Mouse (Mus musculus): ENCODE measurements around the gene Zfr. TPM values are rescaled to one million over a fixed set of nuclear protein-coding genes. Genes with fewer than 3 reads are reported as not detected.

Zfr gene
- polyA plus RNA-seq, 1 experiment from 2014 or later = 52.9 TPM

DNA sequence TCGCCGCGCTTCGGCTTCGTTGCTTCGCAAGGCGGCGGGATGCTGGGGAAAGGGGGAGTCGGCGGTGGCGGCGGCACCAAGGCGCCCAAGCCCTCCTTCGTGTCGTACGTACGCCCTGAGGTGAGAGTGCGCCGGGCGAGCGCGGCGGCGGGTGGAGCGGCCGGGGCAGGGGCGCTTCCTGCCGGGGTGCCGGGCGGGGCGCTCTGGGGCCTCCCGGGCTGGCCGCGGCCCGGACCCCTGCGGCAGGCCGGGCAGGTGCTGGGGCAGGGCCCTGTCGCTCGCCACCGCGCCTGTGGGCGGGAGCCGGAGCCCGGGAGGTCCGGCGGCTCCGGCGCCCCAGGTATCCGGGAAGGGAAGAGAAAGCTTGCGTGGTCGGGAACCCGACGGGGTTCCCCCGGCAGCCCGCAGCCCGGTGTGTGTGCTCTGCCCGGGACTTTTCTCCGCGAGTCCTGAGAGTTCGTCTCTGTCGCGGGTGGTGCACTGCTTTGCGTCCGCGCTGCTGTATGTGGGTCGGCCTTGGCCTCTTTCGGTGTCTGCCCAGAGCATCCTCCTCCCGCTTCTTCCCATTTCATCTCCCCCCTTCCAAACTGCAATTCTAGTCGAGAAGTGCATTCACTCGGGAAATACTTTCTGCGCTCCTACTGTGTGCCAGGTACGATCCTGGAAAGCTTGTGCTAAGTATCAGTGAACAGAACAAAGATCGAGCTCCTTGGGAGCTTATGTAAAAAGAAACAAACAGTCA, 87.7 kb downstream of the Zfr start:
- peak overlapping the region; percentile 98 for H3K9ac ChIP-seq (ENCODE audit: low read length)
- 0% methylated on average over 49 of the region's 73 CpGs for WGBS
- H3K36me3 ChIP-seq (ENCODE audit: control insufficient read depth, insufficient read depth, low read length) = no peaks in the 10 kb centered on the region
- peaks cover 6% of the 10 kb centered on the region for H3K4me1 ChIP-seq (replicated peaks; ENCODE audit: control insufficient read depth, insufficient read depth)
- DNase-seq (ENCODE audit: low spot score) (no peak), ATAC-seq (ENCODE audit: low FRiP score, low TSS enrichment) (peak; percentile 78)
- H3K27me3 ChIP-seq (ENCODE audit: control insufficient read depth, insufficient read depth, low read length) = no peaks in the 10 kb centered on the region
- no peaks in the 10 kb centered on the region for H3K9me3 ChIP-seq (ENCODE audit: control insufficient read depth, low read length)
- no peak for TF ChIP-seq CTCF (IDR thresholded peaks at IDR 0.05; ENCODE audit: low read depth)
- TF ChIP-seq EP300 (optimal IDR thresholded peaks at IDR 0.05) = no peak
- H3K4me2 ChIP-seq (replicated peaks; ENCODE audit: low read depth) = peak overlapping the region; percentile 79
- H3K27ac ChIP-seq (replicated peaks) = peak overlapping the region; percentile 98
- H3K4me3 ChIP-seq (ENCODE audit: low read depth, low read length) = peak overlapping the region; percentile 96

DNA sequence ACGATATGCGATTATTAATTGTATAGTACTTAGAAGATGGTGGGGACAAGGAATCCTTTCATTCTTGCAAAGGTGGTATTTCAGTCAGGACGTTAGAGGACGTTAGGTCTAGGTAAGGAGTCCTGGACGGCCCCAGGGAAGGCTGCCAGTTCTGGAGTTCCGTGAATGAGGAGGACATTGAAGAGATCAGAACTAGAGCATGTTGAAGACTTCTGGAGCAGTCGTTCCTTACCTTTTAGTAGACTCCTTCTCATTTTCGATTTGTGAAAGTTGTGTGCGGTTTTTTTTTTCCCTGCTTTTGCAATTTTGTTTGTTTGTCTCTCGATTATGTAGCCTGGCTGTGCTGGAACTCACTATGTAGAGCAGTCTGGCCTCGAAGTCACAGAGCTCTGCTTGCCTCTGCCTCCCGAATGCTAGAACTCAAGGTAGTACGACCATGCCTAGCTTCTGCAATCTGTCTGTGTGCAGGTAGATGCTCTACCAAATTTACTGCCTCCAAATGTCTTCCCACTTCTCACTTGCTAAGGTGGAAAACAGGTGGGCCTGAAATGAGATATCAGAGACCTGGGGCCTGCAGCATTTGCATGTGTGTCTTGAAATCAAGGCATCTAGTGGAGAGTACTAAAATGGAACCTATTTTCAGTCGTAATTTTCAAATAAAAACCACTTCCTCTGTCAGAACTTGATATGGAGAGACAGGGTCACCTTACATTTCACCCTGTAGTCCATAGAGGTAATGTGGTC, 88.4 kb downstream of the Zfr start:
- Histone ChIP-seq H3K27me3 (ENCODE audit: control insufficient read depth, insufficient read depth, low read length) (no peaks in the 10 kb centered on the region), H3K27ac (replicated peaks) (no peak overlapping the region), H3K36me3 (ENCODE audit: control insufficient read depth, insufficient read depth, low read length) (no peaks in the 10 kb centered on the region), H3K4me2 (replicated peaks; ENCODE audit: low read depth) (peak overlapping the region; percentile 79), H3K4me1 (replicated peaks; ENCODE audit: control insufficient read depth, insufficient read depth) (peaks cover 6% of the 10 kb centered on the region), H3K9ac (ENCODE audit: low read length) (peak overlapping the region; percentile 98), H3K9me3 (ENCODE audit: control insufficient read depth, low read length) (no peaks in the 10 kb centered on the region), H3K4me3 (ENCODE audit: low read depth, low read length) (peak overlapping the region; percentile 96)
- peak; percentile 16 for DNase-seq (ENCODE audit: low spot score)
- WGBS = 23% methylated on average over 14 of the region's 14 CpGs
- no peak for TF ChIP-seq CTCF (IDR thresholded peaks at IDR 0.05; ENCODE audit: low read depth)
- no peak for TF ChIP-seq EP300 (optimal IDR thresholded peaks at IDR 0.05)
- ATAC-seq (ENCODE audit: low FRiP score, low TSS enrichment) = no peak

DNA sequence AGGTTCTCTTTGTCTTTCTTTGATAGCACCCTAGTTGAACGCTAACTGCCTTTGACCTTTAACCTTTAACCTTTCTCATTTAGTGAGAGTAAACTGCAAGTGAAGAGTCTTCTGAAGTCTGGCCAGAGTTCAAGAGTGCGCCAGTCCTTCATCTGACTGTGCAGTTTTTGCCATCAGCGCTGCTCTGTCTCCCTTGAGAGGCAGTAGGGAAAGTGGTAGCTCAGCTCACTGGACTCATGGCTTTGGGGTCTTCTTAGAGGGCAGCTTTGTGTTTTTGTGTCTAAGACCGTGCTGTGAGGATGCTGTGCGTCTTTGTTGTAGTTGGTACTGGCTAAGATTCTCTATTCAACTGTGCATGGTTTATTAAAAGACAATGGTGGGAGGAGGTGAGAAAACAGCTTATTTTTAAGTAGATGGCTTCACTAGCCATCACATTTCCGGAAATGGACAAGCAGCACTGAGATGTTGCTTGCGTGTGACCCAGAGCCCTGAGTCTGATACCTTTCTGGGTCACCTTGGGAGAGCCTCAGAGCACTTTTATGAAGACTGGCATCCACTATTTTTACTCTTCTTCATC, 89.1 kb downstream of the Zfr start:
- H3K36me3 ChIP-seq (ENCODE audit: control insufficient read depth, insufficient read depth, low read length) = no peaks in the 10 kb centered on the region
- H3K4me2 ChIP-seq (replicated peaks; ENCODE audit: low read depth) = peak overlapping the region; percentile 79
- TF ChIP-seq EP300 (optimal IDR thresholded peaks at IDR 0.05) (no peak), CTCF (IDR thresholded peaks at IDR 0.05; ENCODE audit: low read depth) (no peak)
- no peaks in the 10 kb centered on the region for H3K27me3 ChIP-seq (ENCODE audit: control insufficient read depth, insufficient read depth, low read length)
- H3K4me3 ChIP-seq (ENCODE audit: low read depth, low read length) = no peak overlapping the region
- H3K9ac ChIP-seq (ENCODE audit: low read length) = no peak overlapping the region
- ATAC-seq (ENCODE audit: low FRiP score, low TSS enrichment) = no peak
- H3K9me3 ChIP-seq (ENCODE audit: control insufficient read depth, low read length) = no peaks in the 10 kb centered on the region
- no peak overlapping the region for H3K27ac ChIP-seq (replicated peaks)
- H3K4me1 ChIP-seq (replicated peaks; ENCODE audit: control insufficient read depth, insufficient read depth) = peaks cover 6% of the 10 kb centered on the region
- peak; percentile 16 for DNase-seq (ENCODE audit: low spot score)
- 69% methylated on average over 7 of the region's 7 CpGs for WGBS

DNA sequence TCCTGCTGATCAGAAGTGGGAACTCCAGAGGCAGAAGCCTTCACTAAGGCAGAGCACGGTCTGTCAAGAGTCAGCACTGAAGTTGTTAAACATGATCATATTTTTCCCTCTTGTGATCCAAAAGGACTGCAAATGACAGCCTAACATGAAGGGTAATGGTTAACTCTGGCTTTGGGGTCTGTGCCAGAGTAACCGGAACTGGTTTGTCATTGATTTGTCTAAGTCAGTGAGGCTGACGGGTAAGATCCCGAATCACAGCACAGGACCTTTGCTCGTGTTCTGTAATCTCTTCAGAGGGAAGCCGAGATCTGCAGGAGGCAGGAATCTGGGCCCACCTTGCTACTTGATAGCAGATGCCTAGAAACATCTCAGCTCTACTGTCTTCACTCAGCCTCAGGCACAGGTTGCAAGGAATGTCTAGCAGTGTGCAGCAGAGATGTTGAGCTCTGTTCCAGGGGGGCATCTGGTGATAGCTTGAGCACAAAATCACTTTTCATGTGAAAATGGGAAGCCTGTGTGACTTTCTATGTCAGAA, 90.0 kb downstream of the Zfr start:
- no peaks in the 10 kb centered on the region for H3K36me3 ChIP-seq (ENCODE audit: control insufficient read depth, insufficient read depth, low read length)
- H3K27ac ChIP-seq (replicated peaks) = no peak overlapping the region
- DNase-seq (ENCODE audit: low spot score) (peak; percentile 17), ATAC-seq (ENCODE audit: low FRiP score, low TSS enrichment) (no peak)
- 47% methylated on average over 6 of the region's 6 CpGs for WGBS
- H3K9ac ChIP-seq (ENCODE audit: low read length) = no peak overlapping the region
- no peak for TF ChIP-seq EP300 (optimal IDR thresholded peaks at IDR 0.05)
- TF ChIP-seq CTCF (IDR thresholded peaks at IDR 0.05; ENCODE audit: low read depth) = no peak
- H3K27me3 ChIP-seq (ENCODE audit: control insufficient read depth, insufficient read depth, low read length) = no peaks in the 10 kb centered on the region
- peaks cover 6% of the 10 kb centered on the region for H3K4me1 ChIP-seq (replicated peaks; ENCODE audit: control insufficient read depth, insufficient read depth)
- no peak overlapping the region for H3K4me3 ChIP-seq (ENCODE audit: low read depth, low read length)
- no peaks in the 10 kb centered on the region for H3K9me3 ChIP-seq (ENCODE audit: control insufficient read depth, low read length)
- H3K4me2 ChIP-seq (replicated peaks; ENCODE audit: low read depth) = no peak overlapping the region

DNA sequence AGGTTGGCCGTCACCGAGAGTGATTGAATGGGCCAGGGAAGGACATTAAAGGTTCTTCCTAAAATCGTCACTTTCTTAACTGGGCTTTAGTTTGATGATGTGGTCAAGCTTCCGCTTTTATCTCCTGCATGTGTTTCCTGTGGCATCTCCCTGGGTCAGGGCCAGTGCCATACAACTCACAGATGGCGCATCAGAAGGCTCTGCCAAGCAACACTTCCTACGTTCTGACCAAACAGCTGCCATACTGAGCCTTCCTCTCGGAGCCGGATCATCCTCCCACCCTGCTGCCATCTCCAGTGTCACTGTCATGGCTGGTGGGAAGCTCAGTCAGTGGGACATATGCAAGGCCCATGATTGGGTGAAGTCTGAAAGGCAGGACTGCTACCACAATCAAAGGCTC, 93.9 kb downstream of the Zfr start:
- H3K9me3 ChIP-seq (ENCODE audit: control insufficient read depth, low read length) = no peaks in the 10 kb centered on the region
- H3K4me2 ChIP-seq (replicated peaks; ENCODE audit: low read depth) = no peak overlapping the region
- no peak overlapping the region for H3K4me3 ChIP-seq (ENCODE audit: low read depth, low read length)
- H3K36me3 ChIP-seq (ENCODE audit: control insufficient read depth, insufficient read depth, low read length) = no peaks in the 10 kb centered on the region
- TF ChIP-seq EP300 (optimal IDR thresholded peaks at IDR 0.05) (no peak), CTCF (IDR thresholded peaks at IDR 0.05; ENCODE audit: low read depth) (no peak)
- WGBS = 78% methylated on average over 8 of the region's 8 CpGs
- no peak overlapping the region for H3K27ac ChIP-seq (replicated peaks)
- DNase-seq (ENCODE audit: low spot score) (no peak), ATAC-seq (ENCODE audit: low FRiP score, low TSS enrichment) (no peak)
- peaks cover 2% of the 10 kb centered on the region for H3K4me1 ChIP-seq (replicated peaks; ENCODE audit: control insufficient read depth, insufficient read depth)
- H3K9ac ChIP-seq (ENCODE audit: low read length) = no peak overlapping the region
- no peaks in the 10 kb centered on the region for H3K27me3 ChIP-seq (ENCODE audit: control insufficient read depth, insufficient read depth, low read length)
